9 mouse cellular contexts compared by ENCODE assay signal in the genomic region with DNA sequence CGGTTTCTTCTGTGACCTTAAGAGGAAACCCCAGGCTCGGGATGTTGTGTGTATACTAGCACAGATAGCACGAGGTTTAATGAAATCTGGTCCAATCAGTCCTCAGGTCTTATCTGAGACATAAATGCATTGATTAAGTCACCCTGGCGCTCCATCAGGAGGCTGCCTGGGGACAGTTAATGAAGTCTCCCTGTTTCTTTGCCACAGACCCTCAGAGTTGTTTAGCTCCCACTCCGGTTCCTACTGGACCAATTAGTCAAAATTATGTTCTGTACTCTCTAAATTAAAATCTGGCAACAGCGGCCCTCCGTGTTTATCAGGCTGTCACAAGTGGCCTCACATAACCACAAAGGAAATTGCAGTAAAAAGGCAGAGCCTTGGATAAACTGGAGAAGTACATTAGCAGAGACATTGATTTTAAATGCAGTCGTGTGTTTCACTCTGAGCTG.
DNase-seq lines count a peak whose midpoint lies in the region; ATAC-seq lines count a peak whose summit lies in the region.
"Had no signal": no experiment of that assay in that cellular context is flagged by ENCODE, and none has a peak within 500 bp of the region (broad histone marks: within the 10 kb centered on the region; RNA-seq: fewer than 3 reads in every experiment).

No protein-coding gene starts in this region.

- H3K36me3 ChIP-seq in heart, embryonic 11.5 days (ENCODE audit: control insufficient read depth, insufficient read depth, low read length): no peaks in the 10 kb centered on the region
- H3K36me3 ChIP-seq in midbrain, embryonic 11.5 days (ENCODE audit: control insufficient read depth, insufficient read depth, low read length): no peaks in the 10 kb centered on the region

- WGBS in heart, embryonic 11.5 days (ENCODE audit: insufficient replicate concordance): 9% methylated on average over 8 of the region's 8 CpGs
- 37% methylated on average over 8 of the region's 8 CpGs for WGBS in midbrain, embryonic 11.5 days

- no peak overlapping the region for H3K4me3 ChIP-seq in heart, embryonic 11.5 days (ENCODE audit: low read depth, low read length)
- no peak overlapping the region for H3K4me3 ChIP-seq in brown adipose tissue, adult 24 weeks (ENCODE audit: insufficient read depth, low read depth, low read length)
- H3K4me3 ChIP-seq in midbrain, embryonic 11.5 days (ENCODE audit: low read depth, low read length): no peak overlapping the region

- DNase-seq in heart, postnatal 4 days: no peak
- DNase-seq in hindlimb bud, embryonic 11.5 days (ENCODE audit: extremely low spot score, low read depth, low spot score): peak; percentile 26
- DNase-seq in midbrain, embryonic 11.5 days (ENCODE audit: low spot score, missing footprints): no peak
- no peak for DNase-seq in frontal cortex, postnatal 25 days (ENCODE audit: low spot score in 2 of 2)
- no peak for DNase-seq in urinary bladder, postnatal 14 days (ENCODE audit: low spot score)

- H3K4me1 ChIP-seq in heart, embryonic 11.5 days (ENCODE audit: control insufficient read depth, insufficient read depth, low read length): peaks cover 60% of the 10 kb centered on the region
- peaks cover 25% of the 10 kb centered on the region for H3K4me1 ChIP-seq in brown adipose tissue, adult 24 weeks (ENCODE audit: control insufficient read depth, insufficient read depth, insufficient read length, low read length)
- H3K4me1 ChIP-seq in midbrain, embryonic 11.5 days (ENCODE audit: control insufficient read depth, insufficient read depth, low read length): peaks cover 6% of the 10 kb centered on the region

- H3K9ac ChIP-seq in heart, embryonic 11.5 days (ENCODE audit: low read depth, low read length): no peak overlapping the region; the same call in 1 of the 2 replicates
- H3K9ac ChIP-seq in midbrain, embryonic 11.5 days (ENCODE audit: low read length): no peak overlapping the region

- H3K9me3 ChIP-seq in heart, embryonic 11.5 days (replicated peaks; ENCODE audit: control insufficient read depth, low read length): no peaks in the 10 kb centered on the region
- H3K9me3 ChIP-seq in midbrain, embryonic 11.5 days (ENCODE audit: control insufficient read depth, low read length): no peaks in the 10 kb centered on the region

- ATAC-seq in heart, embryonic 11.5 days (replicated peaks; ENCODE audit: insufficient number of reproducible peaks, low FRiP score, low TSS enrichment): no peak
- peak; percentile 62; the same call in 1 of the 2 replicates for ATAC-seq in midbrain, embryonic 11.5 days (ENCODE audit: low FRiP score)
- no peak for ATAC-seq in erythroid progenitor cell, adult 5-6 weeks (replicated peaks; ENCODE audit: low FRiP score, poor library complexity, severe bottlenecking)
- ATAC-seq: CD4-positive, CD25-positive, alpha-beta regulatory T cell, adult 4 months had no signal

- no peaks in the 10 kb centered on the region for H3K27me3 ChIP-seq in heart, embryonic 11.5 days (ENCODE audit: control insufficient read depth, insufficient read depth, low read length)
- H3K27me3 ChIP-seq in midbrain, embryonic 11.5 days (ENCODE audit: control insufficient read depth, insufficient read depth, low read length): no peaks in the 10 kb centered on the region

- peak overlapping the region; percentile 83 for H3K27ac ChIP-seq in heart, embryonic 11.5 days (ENCODE audit: low read depth, low read length)
- H3K27ac ChIP-seq in brown adipose tissue, adult 24 weeks (replicated peaks; ENCODE audit: low read depth, low read length): peak overlapping the region; percentile 79
- H3K27ac ChIP-seq in midbrain, embryonic 11.5 days (ENCODE audit: low read depth, low read length): no peak overlapping the region

- peak overlapping the region; percentile 36 for H3K4me2 ChIP-seq in heart, embryonic 11.5 days
- no peak overlapping the region for H3K4me2 ChIP-seq in midbrain, embryonic 11.5 days
